Mouse (Mus musculus) stomach, embryonic 15.5 days (tissue): Measurements from ENCODE around the gene Tspan9. TPM values are rescaled to one million over a fixed set of nuclear protein-coding genes. Genes with fewer than 3 reads are reported as not detected.

Experiments used
- ATAC-seq: fragments of 200-750 bp; cut with Nextera tagmentation; 2 replicates; pipeline ENCODE4 v1.8.0; 2017; ENCODE audit warnings: low read depth, moderate number of reproducible peaks, moderate TSS enrichment; ENCODE audit not compliant: insufficient read depth, low FRiP score
- H3K27ac ChIP-seq: fragments of 300-500 bp; sonication (generic); 2 replicates; pipeline ENCODE4 v1.5.1; 2015; ENCODE audit warnings: mild to moderate bottlenecking, inconsistent platforms
- H3K27me3 ChIP-seq: fragments of 300-500 bp; sonication (generic); replicated peaks from 2 replicates; pipeline ENCODE4 v1.6.1; 2015; ENCODE audit warnings: inconsistent platforms
- H3K36me3 ChIP-seq: fragments of 300-500 bp; sonication (generic); 2 replicates; pipeline ENCODE4 v1.6.1; 2015; ENCODE audit warnings: inconsistent platforms
- H3K4me1 ChIP-seq: fragments of 300-500 bp; sonication (generic); 2 replicates; pipeline ENCODE4 v1.6.1; 2015; ENCODE audit warnings: inconsistent platforms
- H3K4me2 ChIP-seq: fragments of 300-500 bp; sonication (generic); 2 replicates; pipeline ENCODE4 v1.6.1; 2015; ENCODE audit warnings: mild to moderate bottlenecking, inconsistent platforms
- H3K4me3 ChIP-seq: fragments of 300-500 bp; sonication (generic); replicated peaks from 2 replicates; pipeline ENCODE4 v1.5.1; 2015; ENCODE audit warnings: inconsistent platforms
- H3K9ac ChIP-seq: fragments of 300-500 bp; sonication (generic); 2 replicates; pipeline ENCODE4 v1.6.1; 2015; ENCODE audit warnings: inconsistent platforms
- H3K9me3 ChIP-seq: fragments of 300-500 bp; sonication (generic); 2 replicates; pipeline ENCODE4 v1.6.1; 2016; ENCODE audit warnings: inconsistent platforms
- WGBS: fragments of 180-500 bp; shearing (Covaris S2); methylation state at CpG from one replicate; pipeline ENCODE4 v1.1.7; 2015; 5-methylcytosine and 5-hydroxymethylcytosine counted together
- polyA plus RNA-seq: library from polyadenylated mRNA; unstranded; fragments of >200 nt; fragmentation: Nextera tagmentation; extraction: Ambion mirVana; gene quantifications from 2 replicates; pipeline ENCODE4 v1.2.1, GENCODE M21; 2015

Gene Tspan9
- polyA plus RNA-seq, 1 experiment from 2014 or later: 123 TPM

- ATAC-seq: no peak
- Histone ChIP-seq H3K9ac (no peak overlapping the region), H3K4me2 (no peak overlapping the region), H3K4me3 (no peak overlapping the region), H3K27me3 (no peaks in the 10 kb centered on the region), H3K27ac (no peak overlapping the region), H3K36me3 (no peaks in the 10 kb centered on the region), H3K9me3 (no peaks in the 10 kb centered on the region), H3K4me1 (no peaks in the 10 kb centered on the region)
- WGBS: 67% methylated on average over 2 of the region's 2 CpGs
Observed at GRCm38 (mm10) chr6:128155935-128156334, 12.5 kb upstream of the Tspan9 start.

DNA sequence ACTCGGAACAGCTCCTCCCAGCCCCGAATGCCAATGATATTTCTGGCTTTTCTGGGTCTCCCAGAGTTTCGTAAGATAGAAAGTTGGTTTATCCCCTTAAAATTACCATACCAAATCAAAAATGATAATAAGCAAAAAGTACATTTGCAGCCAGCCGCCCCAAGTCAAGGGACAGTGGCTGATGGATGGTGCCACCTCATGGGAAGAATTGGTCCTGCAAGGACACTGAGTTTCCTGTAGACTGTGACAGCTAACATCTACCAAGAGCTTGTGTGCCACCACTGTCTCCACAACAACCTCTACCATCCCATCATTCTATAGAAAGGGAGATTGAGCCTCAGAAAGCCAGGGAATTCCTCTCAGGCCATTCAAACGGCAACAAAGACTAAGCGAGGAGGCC, 2.4 kb upstream of the Tspan9 start:
- H3K9me3 ChIP-seq: no peaks in the 10 kb centered on the region
- no peaks in the 10 kb centered on the region for H3K27me3 ChIP-seq
- 65% methylated on average over 6 of the region's 6 CpGs for WGBS
- peaks cover 7% of the 10 kb centered on the region for H3K4me1 ChIP-seq
- no peak for ATAC-seq
- H3K4me3 ChIP-seq: no peak overlapping the region
- no peaks in the 10 kb centered on the region for H3K36me3 ChIP-seq
- H3K27ac ChIP-seq: no peak overlapping the region
- H3K4me2 ChIP-seq: no peak overlapping the region
- H3K9ac ChIP-seq: no peak overlapping the region

DNA sequence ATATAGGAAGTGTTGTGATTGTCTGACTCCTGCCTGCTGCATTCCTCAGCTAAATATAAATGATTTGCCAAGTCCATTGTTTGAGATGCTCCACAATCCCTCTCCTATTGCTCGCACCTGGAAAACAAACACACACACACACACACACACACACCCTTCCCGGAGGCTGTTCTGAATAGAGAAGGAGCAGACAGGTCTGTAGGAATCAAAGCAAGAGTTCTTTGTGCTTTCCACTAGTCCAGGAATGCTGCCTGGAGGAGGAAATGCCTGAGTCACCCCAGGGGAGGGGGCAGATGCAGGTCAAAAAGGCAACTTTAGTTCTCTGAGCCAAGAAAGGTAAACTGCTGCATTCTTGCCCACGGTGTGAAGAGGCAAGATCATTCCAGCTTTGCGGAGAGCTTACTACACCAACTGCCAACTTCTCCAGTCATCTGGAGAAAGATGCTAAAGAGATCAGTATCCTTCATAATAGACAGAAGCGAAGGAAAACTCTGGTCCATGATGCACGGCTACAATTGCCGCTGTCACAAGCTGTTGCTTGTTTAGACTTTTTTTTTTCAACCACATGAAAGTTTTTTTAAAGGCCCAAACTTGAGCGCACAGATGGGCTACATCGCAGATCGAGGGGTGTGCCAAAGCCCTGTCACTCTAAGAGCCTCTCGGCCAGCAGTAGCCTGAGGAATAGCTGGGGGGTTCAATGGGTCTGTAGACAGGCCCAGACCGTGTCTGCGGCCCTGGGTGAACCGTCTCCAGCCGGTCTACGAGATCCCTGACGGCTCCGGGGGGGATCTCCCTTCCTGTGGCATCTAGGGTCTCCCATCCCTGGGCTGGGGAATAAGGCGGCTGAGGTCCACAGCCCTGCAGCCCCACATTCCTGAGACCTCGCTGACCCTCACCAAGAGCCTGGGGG, 770 bp downstream of the Tspan9 start:
- Histone ChIP-seq H3K4me3 (peak overlapping the region; percentile 70), H3K4me1 (peaks cover 7% of the 10 kb centered on the region), H3K27me3 (no peaks in the 10 kb centered on the region), H3K9me3 (no peaks in the 10 kb centered on the region), H3K4me2 (peak overlapping the region; percentile 73), H3K27ac (peak overlapping the region; percentile 92), H3K9ac (peak overlapping the region; percentile 76), H3K36me3 (no peaks in the 10 kb centered on the region)
- WGBS: 5% methylated on average over 20 of the region's 20 CpGs
- peak; percentile 41 for ATAC-seq

DNA sequence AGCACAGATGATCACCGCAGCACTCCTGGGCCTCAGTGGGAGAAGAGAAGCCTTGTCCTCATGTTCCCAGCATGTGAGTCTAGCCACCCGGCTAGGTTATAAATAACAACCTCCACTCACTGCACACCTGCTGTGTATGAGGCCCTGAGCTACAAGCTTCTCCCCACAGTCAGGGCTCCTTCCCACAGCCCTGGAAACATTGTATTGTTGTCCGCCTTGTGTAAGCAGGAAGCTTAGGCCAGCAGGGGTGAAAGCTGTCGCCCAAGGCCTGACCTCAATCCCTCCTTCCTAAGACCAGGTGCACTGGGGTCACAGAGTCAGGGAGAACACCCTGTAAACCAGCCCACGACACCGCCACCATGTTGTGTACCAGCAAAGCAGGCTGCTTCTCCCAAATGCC, 2.7 kb downstream of the Tspan9 start:
- 64% methylated on average over 6 of the region's 6 CpGs for WGBS
- ATAC-seq: no peak

GRCm38 (mm10) chr6:128137855-128138254, 5.5 kb downstream of the Tspan9 start:
- H3K27me3 ChIP-seq: no peaks in the 10 kb centered on the region
- 91% methylated on average over 4 of the region's 4 CpGs for WGBS
- H3K27ac ChIP-seq: no peak overlapping the region
- H3K4me1 ChIP-seq: peaks cover 30% of the 10 kb centered on the region
- ATAC-seq: no peak
- no peak overlapping the region for H3K9ac ChIP-seq
- no peak overlapping the region for H3K4me3 ChIP-seq
- no peak overlapping the region for H3K4me2 ChIP-seq
- no peaks in the 10 kb centered on the region for H3K36me3 ChIP-seq
- no peaks in the 10 kb centered on the region for H3K9me3 ChIP-seq

More for the DNA sequence above, 2.7 kb downstream of the Tspan9 start:
- Histone ChIP-seq H3K27ac (peak overlapping the region; percentile 16; the same call in 1 of the 2 replicates), H3K4me2 (no peak overlapping the region), H3K4me3 (no peak overlapping the region), H3K36me3 (no peaks in the 10 kb centered on the region), H3K4me1 (peaks cover 7% of the 10 kb centered on the region), H3K9ac (no peak overlapping the region), H3K9me3 (no peaks in the 10 kb centered on the region), H3K27me3 (no peaks in the 10 kb centered on the region)

DNA sequence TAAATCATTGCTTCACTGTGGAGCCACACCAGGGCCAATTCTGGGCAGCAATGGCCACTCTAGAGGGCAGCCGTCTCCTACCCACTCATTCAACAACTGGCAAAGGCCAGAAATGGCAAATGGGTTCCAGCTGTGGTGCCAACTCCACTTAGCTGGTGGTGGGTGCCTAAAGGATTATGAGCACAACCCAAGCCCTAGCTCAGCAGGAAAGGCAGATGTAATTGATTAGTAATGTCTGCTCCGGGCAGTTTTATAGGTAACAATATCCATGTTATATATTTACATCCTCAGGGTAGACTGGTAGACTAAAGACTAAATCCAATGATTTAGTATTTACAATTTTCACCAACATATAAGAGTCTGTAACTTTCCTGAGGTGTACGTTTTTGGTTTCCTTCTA, 6.7 kb downstream of the Tspan9 start:
- no peaks in the 10 kb centered on the region for H3K36me3 ChIP-seq
- H3K27ac ChIP-seq: no peak overlapping the region
- no peak for ATAC-seq
- no peaks in the 10 kb centered on the region for H3K9me3 ChIP-seq
- H3K9ac ChIP-seq: no peak overlapping the region
- 92% methylated on average over 3 of the region's 3 CpGs for WGBS
- no peak overlapping the region for H3K4me3 ChIP-seq
- H3K4me1 ChIP-seq: peaks cover 32% of the 10 kb centered on the region
- H3K4me2 ChIP-seq: no peak overlapping the region
- no peaks in the 10 kb centered on the region for H3K27me3 ChIP-seq

GRCm38 (mm10) chr6:128135459-128135858, 7.9 kb downstream of the Tspan9 start:
- Histone ChIP-seq H3K27ac (peak overlapping the region; percentile 40; the same call in 1 of the 2 replicates), H3K9me3 (no peaks in the 10 kb centered on the region), H3K4me1 (peaks cover 34% of the 10 kb centered on the region), H3K9ac (no peak overlapping the region), H3K27me3 (no peaks in the 10 kb centered on the region), H3K36me3 (no peaks in the 10 kb centered on the region), H3K4me2 (no peak overlapping the region), H3K4me3 (no peak overlapping the region)
- WGBS: 58% methylated on average over 5 of the region's 5 CpGs
- no peak for ATAC-seq

DNA sequence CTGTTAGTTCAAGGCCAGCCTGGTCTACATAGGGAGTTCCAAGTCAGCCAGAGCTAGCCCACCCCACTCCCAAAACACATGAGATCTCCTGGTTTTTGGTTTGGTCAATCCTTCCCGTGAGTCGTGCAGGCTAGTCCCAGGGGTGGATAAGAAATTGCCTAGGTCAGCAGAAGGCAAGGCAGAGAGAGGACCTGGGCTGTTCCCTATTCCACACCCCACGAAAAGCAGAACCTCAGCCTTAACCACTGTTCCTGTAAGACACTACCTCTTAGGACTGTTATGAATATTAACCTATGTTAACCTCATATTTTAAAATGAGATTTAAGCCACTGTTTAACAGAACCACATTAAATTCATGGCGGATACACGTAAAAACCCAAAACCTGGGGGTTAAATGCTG, 8.4 kb downstream of the Tspan9 start:
- WGBS: 65% methylated on average over 5 of the region's 5 CpGs
- Histone ChIP-seq H3K4me3 (no peak overlapping the region), H3K4me1 (peaks cover 34% of the 10 kb centered on the region), H3K27ac (no peak overlapping the region), H3K9me3 (no peaks in the 10 kb centered on the region), H3K9ac (no peak overlapping the region), H3K27me3 (no peaks in the 10 kb centered on the region), H3K4me2 (no peak overlapping the region), H3K36me3 (no peaks in the 10 kb centered on the region)
- 0 out of 2 replicates have a peak, but pooled peaks have one; percentile 28 for ATAC-seq

GRCm38 (mm10) chr6:128134196-128134924, 9.0 kb downstream of the Tspan9 start:
- no peaks in the 10 kb centered on the region for H3K9me3 ChIP-seq
- peak overlapping the region; percentile 71 for H3K27ac ChIP-seq
- H3K4me2 ChIP-seq: 0 out of 2 replicates have a peak overlapping the region, but pooled peaks have one; percentile 21
- no peaks in the 10 kb centered on the region for H3K27me3 ChIP-seq
- no peak overlapping the region for H3K4me3 ChIP-seq
- no peaks in the 10 kb centered on the region for H3K36me3 ChIP-seq
- ATAC-seq: peak; percentile 71; the same call in 1 of the 2 replicates
- no peak overlapping the region for H3K9ac ChIP-seq
- WGBS: 31% methylated on average over 8 of the region's 8 CpGs
- peaks cover 34% of the 10 kb centered on the region for H3K4me1 ChIP-seq

- Histone ChIP-seq H3K4me3 (no peak overlapping the region), H3K9me3 (no peaks in the 10 kb centered on the region), H3K4me2 (0 out of 2 replicates have a peak overlapping the region, but pooled peaks have one; percentile 21), H3K4me1 (peaks cover 34% of the 10 kb centered on the region), H3K9ac (no peak overlapping the region), H3K27ac (peak overlapping the region; percentile 71), H3K27me3 (no peaks in the 10 kb centered on the region), H3K36me3 (0 out of 2 replicates have a peak, but pooled peaks cover under 1% of the 10 kb centered on the region)
- peak; percentile 34; the same call in 1 of the 2 replicates for ATAC-seq
- WGBS: 49% methylated on average over 10 of the region's 10 CpGs
Observed at GRCm38 (mm10) chr6:128133679-128134191, 9.7 kb downstream of the Tspan9 start.

DNA sequence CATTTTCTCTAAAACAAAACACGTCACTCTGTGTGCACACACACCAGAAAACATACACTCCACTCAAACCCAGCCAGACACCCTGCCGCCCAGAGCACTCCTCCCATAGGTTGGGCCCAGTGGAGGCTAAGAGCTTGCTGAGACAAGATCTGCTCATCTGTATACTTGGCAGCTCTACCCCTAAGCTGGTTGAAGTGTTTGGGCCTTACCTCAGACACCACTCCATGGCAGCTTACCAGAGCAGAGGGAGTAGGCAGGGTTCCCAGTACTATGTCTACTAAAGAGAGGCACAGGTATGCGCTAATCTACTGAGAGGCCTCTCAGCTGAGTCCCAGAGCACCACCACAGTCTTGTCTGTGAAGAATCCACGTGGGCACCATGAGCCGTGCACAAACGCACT, 10.8 kb downstream of the Tspan9 start:
- WGBS: 76% methylated on average over 6 of the region's 6 CpGs
- ATAC-seq: peak; percentile 32; the same call in 1 of the 2 replicates
- peak overlapping the region; percentile 27 for H3K27ac ChIP-seq

More for the DNA sequence above, 10.8 kb downstream of the Tspan9 start:
- H3K27me3 ChIP-seq: no peaks in the 10 kb centered on the region
- H3K4me1 ChIP-seq: peaks cover 34% of the 10 kb centered on the region
- no peak overlapping the region for H3K9ac ChIP-seq
- 0 out of 2 replicates have a peak, but pooled peaks cover 3% of the 10 kb centered on the region for H3K36me3 ChIP-seq
- no peak overlapping the region for H3K4me3 ChIP-seq
- no peaks in the 10 kb centered on the region for H3K9me3 ChIP-seq
- H3K4me2 ChIP-seq: no peak overlapping the region
